Mouse (Mus musculus) G1E (cell line): ENCODE results near the gene Emc4.

Experiments used
- CTCF ChIP-seq: IDR thresholded peaks from 2 replicates; pipeline ENCODE4 v1.5.1; 2012; ENCODE audit warnings: low read depth, low read length, inconsistent platforms, mixed read lengths
- GATA1 ChIP-seq: IDR thresholded peaks from 2 replicates; pipeline ENCODE4 v1.6.1; 2012; ENCODE audit warnings: borderline replicate concordance, low read length, inconsistent platforms, mixed read lengths
- POLR2AphosphoS5 ChIP-seq: IDR thresholded peaks from 2 replicates; pipeline ENCODE4 v1.6.1; 2012; ENCODE audit warnings: low read depth, low read length, inconsistent platforms; ENCODE audit not compliant: insufficient replicate concordance

DNA sequence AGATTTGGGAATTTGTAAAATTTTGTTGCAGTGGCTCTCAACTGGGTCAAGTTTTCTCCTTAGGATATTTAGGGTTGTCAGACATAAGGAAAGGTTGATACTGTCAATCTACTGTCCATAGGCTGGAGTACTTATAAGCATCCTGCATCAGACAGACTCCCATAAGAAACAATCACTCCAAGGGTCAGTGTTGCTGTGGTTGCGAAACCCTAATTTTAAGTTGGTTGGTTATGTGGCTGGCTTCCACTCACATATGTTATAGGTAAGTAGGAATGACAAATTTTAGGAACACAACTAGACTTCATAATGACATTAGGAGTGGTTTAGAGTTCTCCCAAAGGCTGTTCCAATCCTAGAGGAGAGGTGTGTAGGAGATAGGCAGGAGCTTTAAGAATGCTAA, 13.4 kb upstream of the Emc4 start:
- TF ChIP-seq CTCF (no peak), POLR2AphosphoS5 (no peak), GATA1 (no peak)
